Mouse (Mus musculus) midbrain, embryonic 11.5 days (tissue): ENCODE data around the gene Scimp. TPM values are rescaled to one million over a fixed set of nuclear protein-coding genes. Genes with fewer than 3 reads are reported as not detected.

Experiments
- ATAC-seq: fragments of 200-750 bp; cut with Nextera tagmentation; 2 replicates; pipeline ENCODE4 v1.8.0; 2017; ENCODE audit warnings: moderate TSS enrichment, moderate library complexity; ENCODE audit not compliant: low FRiP score
- DNase-seq: peaks from one replicate; pipeline ENCODE4 v3.0.0; 2015; ENCODE audit warnings: low spot score; ENCODE audit errors: missing footprints
- H3K27ac ChIP-seq: fragments of 300-500 bp; sonication (generic); 2 replicates; pipeline ENCODE4 v1.5.1; 2014; ENCODE audit warnings: low read depth, low read length
- H3K27me3 ChIP-seq: fragments of 300-500 bp; sonication (generic); 2 replicates; pipeline ENCODE4 v1.6.1; 2014; ENCODE audit warnings: mild to moderate bottlenecking, low read length, moderate library complexity, mixed read lengths; ENCODE audit not compliant: control insufficient read depth, insufficient read depth
- H3K36me3 ChIP-seq: fragments of 300-500 bp; sonication (generic); 2 replicates; pipeline ENCODE4 v1.6.1; 2014; ENCODE audit warnings: mild to moderate bottlenecking, low read length, moderate library complexity, mixed read lengths; ENCODE audit not compliant: control insufficient read depth, insufficient read depth
- H3K4me1 ChIP-seq: fragments of 300-500 bp; sonication (generic); 2 replicates; pipeline ENCODE4 v1.6.1; 2014; ENCODE audit warnings: low read length; ENCODE audit not compliant: control insufficient read depth, insufficient read depth
- H3K4me2 ChIP-seq: fragments of 300-500 bp; sonication (generic); 2 replicates; pipeline ENCODE4 v1.6.1; 2014; ENCODE audit warnings: mild to moderate bottlenecking, moderate library complexity
- H3K4me3 ChIP-seq: fragments of 300-500 bp; sonication (generic); 2 replicates; pipeline ENCODE4 v1.5.1; 2014; ENCODE audit warnings: low read depth, low read length
- H3K9ac ChIP-seq: fragments of 300-500 bp; sonication (generic); 2 replicates; pipeline ENCODE4 v1.6.1; 2014; ENCODE audit warnings: low read length
- H3K9me3 ChIP-seq: fragments of 300-500 bp; sonication (generic); 2 replicates; pipeline ENCODE4 v1.6.1; 2016; ENCODE audit warnings: low read length; ENCODE audit not compliant: control insufficient read depth
- WGBS: fragments of 180-500 bp; shearing (Covaris S2); extraction: QIAGEN DNeasy Blood & Tissue Kit; methylation state at CpG from one replicate; pipeline ENCODE4 v1.1.7; 2014; 5-methylcytosine and 5-hydroxymethylcytosine counted together
- polyA plus RNA-seq: library from polyadenylated mRNA; unstranded; fragments of >200 nt; fragmentation: Nextera tagmentation; extraction: Ambion mirVana; gene quantifications from 2 replicates; pipeline ENCODE4 v1.2.1, GENCODE M21; 2014

Gene Scimp
- polyA plus RNA-seq, 1 experiment from 2014 or later: not detected

GRCm38 (mm10) chr11:70816770-70817169 lies 4.4 kb upstream of the Scimp start:
- Histone ChIP-seq H3K36me3 (no peaks in the 10 kb centered on the region), H3K9ac (no peak overlapping the region), H3K27me3 (no peaks in the 10 kb centered on the region), H3K4me1 (no peaks in the 10 kb centered on the region), H3K4me3 (no peak overlapping the region), H3K27ac (no peak overlapping the region), H3K9me3 (no peaks in the 10 kb centered on the region), H3K4me2 (no peak overlapping the region)
- 79% methylated on average over 4 of the region's 4 CpGs for WGBS
- DNase-seq (no peak), ATAC-seq (no peak)

GRCm38 (mm10) chr11:70815498-70816078 lies 3.2 kb upstream of the Scimp start:
- DNase-seq (peak; percentile 98), ATAC-seq (no peak)
- Histone ChIP-seq H3K9ac (no peak overlapping the region), H3K4me2 (no peak overlapping the region), H3K27ac (no peak overlapping the region), H3K4me3 (no peak overlapping the region), H3K4me1 (no peaks in the 10 kb centered on the region), H3K36me3 (no peaks in the 10 kb centered on the region), H3K27me3 (no peaks in the 10 kb centered on the region), H3K9me3 (no peaks in the 10 kb centered on the region)
- WGBS: 34% methylated on average over 6 of the region's 6 CpGs

GRCm38 (mm10) chr11:70815071-70815470 lies 2.7 kb upstream of the Scimp start:
- WGBS: 85% methylated on average over 8 of the region's 8 CpGs
- Histone ChIP-seq H3K4me3 (no peak overlapping the region), H3K36me3 (no peaks in the 10 kb centered on the region), H3K4me2 (no peak overlapping the region), H3K9ac (no peak overlapping the region), H3K27ac (no peak overlapping the region), H3K4me1 (no peaks in the 10 kb centered on the region), H3K27me3 (no peaks in the 10 kb centered on the region), H3K9me3 (no peaks in the 10 kb centered on the region)
- DNase-seq (no peak), ATAC-seq (no peak)

GRCm38 (mm10) chr11:70811471-70812240 lies 730 bp downstream of the Scimp start:
- no peaks in the 10 kb centered on the region for H3K27me3 ChIP-seq
- ATAC-seq (no peak), DNase-seq (no peak)
- no peak overlapping the region for H3K4me3 ChIP-seq
- H3K9me3 ChIP-seq: no peaks in the 10 kb centered on the region
- H3K36me3 ChIP-seq: no peaks in the 10 kb centered on the region
- H3K4me2 ChIP-seq: no peak overlapping the region
- H3K9ac ChIP-seq: no peak overlapping the region
- WGBS: 80% methylated on average over 13 of the region's 13 CpGs
- no peaks in the 10 kb centered on the region for H3K4me1 ChIP-seq
- H3K27ac ChIP-seq: no peak overlapping the region

- Histone ChIP-seq H3K4me2 (no peak overlapping the region), H3K9me3 (no peaks in the 10 kb centered on the region), H3K27me3 (no peaks in the 10 kb centered on the region), H3K9ac (no peak overlapping the region), H3K4me3 (no peak overlapping the region), H3K36me3 (no peaks in the 10 kb centered on the region), H3K4me1 (no peaks in the 10 kb centered on the region), H3K27ac (no peak overlapping the region)
- DNase-seq (no peak), ATAC-seq (no peak)
- WGBS: 89% methylated on average over 5 of the region's 5 CpGs
These were observed 1.3 kb downstream of the Scimp start for GRCm38 (mm10) chr11:70811041-70811440.

- no peak for DNase-seq
- Histone ChIP-seq H3K4me1 (no peaks in the 10 kb centered on the region), H3K27me3 (no peaks in the 10 kb centered on the region), H3K27ac (no peak overlapping the region), H3K9ac (no peak overlapping the region), H3K4me3 (no peak overlapping the region), H3K4me2 (no peak overlapping the region), H3K36me3 (no peaks in the 10 kb centered on the region), H3K9me3 (no peaks in the 10 kb centered on the region)
- ATAC-seq: no peak
- 0% methylated on average over 1 of the region's 1 CpGs for WGBS
These were observed 3.4 kb downstream of the Scimp start for GRCm38 (mm10) chr11:70809011-70809410.

- DNase-seq: no peak
- Histone ChIP-seq H3K9ac (no peak overlapping the region), H3K36me3 (no peaks in the 10 kb centered on the region), H3K4me2 (no peak overlapping the region), H3K9me3 (no peaks in the 10 kb centered on the region), H3K4me1 (no peaks in the 10 kb centered on the region), H3K27me3 (no peaks in the 10 kb centered on the region), H3K27ac (no peak overlapping the region), H3K4me3 (no peak overlapping the region)
- 63% methylated on average over 3 of the region's 3 CpGs for WGBS
- ATAC-seq: no peak
These were observed 4.3 kb downstream of the Scimp start for GRCm38 (mm10) chr11:70808101-70808500.

GRCm38 (mm10) chr11:70807630-70808029 lies 4.8 kb downstream of the Scimp start:
- Histone ChIP-seq H3K4me1 (no peaks in the 10 kb centered on the region), H3K27ac (no peak overlapping the region), H3K36me3 (no peaks in the 10 kb centered on the region), H3K4me2 (no peak overlapping the region), H3K27me3 (no peaks in the 10 kb centered on the region), H3K9ac (no peak overlapping the region), H3K4me3 (no peak overlapping the region), H3K9me3 (no peaks in the 10 kb centered on the region)
- ATAC-seq (no peak), DNase-seq (no peak)
- 92% methylated on average over 4 of the region's 4 CpGs for WGBS

GRCm38 (mm10) chr11:70806697-70807096 lies 5.7 kb downstream of the Scimp start:
- H3K27ac ChIP-seq: no peak overlapping the region
- 93% methylated on average over 4 of the region's 4 CpGs for WGBS
- H3K4me2 ChIP-seq: no peak overlapping the region
- DNase-seq (no peak), ATAC-seq (no peak)
- H3K4me1 ChIP-seq: no peaks in the 10 kb centered on the region
- no peaks in the 10 kb centered on the region for H3K27me3 ChIP-seq
- H3K9ac ChIP-seq: no peak overlapping the region
- no peak overlapping the region for H3K4me3 ChIP-seq
- H3K36me3 ChIP-seq: no peaks in the 10 kb centered on the region
- H3K9me3 ChIP-seq: no peaks in the 10 kb centered on the region
